Mouse (Mus musculus) myocyte (in vitro differentiated cells): ENCODE measurements around the gene Peak1.

Experiments
- CEBPB ChIP-seq: IDR thresholded peaks from 2 replicates; pipeline ENCODE4 v1.6.1; 2011; ENCODE audit warnings: mild to moderate bottlenecking, moderate library complexity; ENCODE audit not compliant: poor library complexity, insufficient read depth, severe bottlenecking
- E2F4 ChIP-seq: IDR thresholded peaks from one replicate; pipeline ENCODE4 v1.6.1; 2011; ENCODE audit warnings: mild to moderate bottlenecking, control low read depth, moderate library complexity; ENCODE audit not compliant: insufficient read depth
- MAX ChIP-seq: IDR thresholded peaks from one replicate; pipeline ENCODE4 v1.6.1; 2011; ENCODE audit warnings: low read depth, mild to moderate bottlenecking, control low read depth
- MYOD1 ChIP-seq, 3 experiments: IDR thresholded peaks; one replicate each; pipeline ENCODE4 v1.6.1; 2011; ENCODE audit warnings: control low read depth in 2 of 3, low read depth in 2 of 3, mild to moderate bottlenecking in 2 of 3, moderate library complexity in 1 of 3; ENCODE audit not compliant: insufficient read length in 2 of 3, control insufficient read depth in 1 of 3
- MYOG ChIP-seq, 3 experiments: IDR thresholded peaks; one replicate each; pipeline ENCODE4 v1.6.1; 2011; ENCODE audit warnings: control low read depth in 2 of 3, low read depth in 2 of 3, mild to moderate bottlenecking in 2 of 3; ENCODE audit not compliant: insufficient read length in 2 of 3, control insufficient read depth in 1 of 3, insufficient read depth in 1 of 3
- POLR2A ChIP-seq: IDR thresholded peaks from one replicate; pipeline ENCODE4 v1.6.1; 2011; ENCODE audit warnings: low read depth, mild to moderate bottlenecking, control low read depth, moderate library complexity; ENCODE audit not compliant: insufficient read length
- POLR2AphosphoS2 ChIP-seq: IDR thresholded peaks from one replicate; pipeline ENCODE4 v1.6.1; 2011; ENCODE audit warnings: low read depth, control low read depth; ENCODE audit not compliant: insufficient read length
- REST ChIP-seq: IDR thresholded peaks from one replicate; pipeline ENCODE4 v1.6.1; 2011; ENCODE audit warnings: mild to moderate bottlenecking, control low read depth, moderate library complexity; ENCODE audit not compliant: insufficient read depth, insufficient read length
- TCF12 ChIP-seq: IDR thresholded peaks from one replicate; pipeline ENCODE4 v1.6.1; 2011; ENCODE audit warnings: mild to moderate bottlenecking, control low read depth; ENCODE audit not compliant: poor library complexity, insufficient read depth, severe bottlenecking
- USF1 ChIP-seq: IDR thresholded peaks from one replicate; pipeline ENCODE4 v1.6.1; 2011; ENCODE audit warnings: low read depth, mild to moderate bottlenecking, control low read depth, moderate library complexity

DNA sequence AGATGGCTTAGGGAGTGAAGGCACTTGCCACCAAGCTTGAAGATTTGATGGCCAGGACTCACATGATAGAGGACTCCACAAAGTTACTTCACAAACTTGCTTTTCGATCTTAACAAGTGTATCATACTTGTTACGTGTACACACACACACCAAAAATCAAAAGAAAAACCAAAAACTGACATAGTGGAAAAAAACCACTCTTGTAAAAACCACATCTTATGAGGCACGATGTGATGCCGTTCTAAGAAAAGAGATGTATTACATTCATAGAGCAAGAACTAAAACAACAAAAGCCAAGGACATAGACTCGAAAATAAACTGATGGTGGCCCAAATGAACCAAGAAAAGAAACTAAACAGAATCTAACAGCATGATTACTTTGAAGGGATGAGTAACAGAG is 92.1 kb downstream of the Peak1 start:
- no peak for TF ChIP-seq POLR2A
- TF ChIP-seq MYOG (IDR thresholded peaks at IDR 0.05; ENCODE audit: control insufficient read depth in 1 of 3, insufficient read depth in 1 of 3, insufficient read length in 2 of 3, low read depth in 2 of 3) = no peak
- no peak for TF ChIP-seq E2F4
- TF ChIP-seq TCF12 = no peak
- TF ChIP-seq MAX = no peak
- no peak for TF ChIP-seq CEBPB
- no peak for TF ChIP-seq USF1
- no peak for TF ChIP-seq POLR2AphosphoS2
- TF ChIP-seq MYOD1 (IDR thresholded peaks at IDR 0.05; ENCODE audit: control insufficient read depth in 1 of 3, insufficient read length in 2 of 3, low read depth in 2 of 3) = no peak
- TF ChIP-seq REST = no peak
